Mouse (Mus musculus): Measurements from ENCODE around the gene Rmnd1. TPM values are rescaled to one million over a fixed set of nuclear protein-coding genes. Genes with fewer than 3 reads are reported as not detected.

Gene Rmnd1
- polyA plus RNA-seq, 1 experiment from 2014 or later: 48.7 TPM

GRCm38 (mm10) chr10:4374239-4374638, 57.9 kb downstream of the Rmnd1 start:
- H3K36me3 ChIP-seq (replicated peaks): peaks cover 19% of the 10 kb centered on the region
- H3K4me3 ChIP-seq (replicated peaks): no peak overlapping the region
- H3K9ac ChIP-seq: no peak overlapping the region
- no peak overlapping the region for H3K27ac ChIP-seq
- H3K4me1 ChIP-seq: no peaks in the 10 kb centered on the region; the same call in 1 of the 2 replicates
- 94% methylated on average over 7 of the region's 7 CpGs for WGBS
- H3K27me3 ChIP-seq: no peaks in the 10 kb centered on the region
- H3K9me3 ChIP-seq: no peaks in the 10 kb centered on the region
- no peak for ATAC-seq (ENCODE audit: low FRiP score)
- no peak overlapping the region for H3K4me2 ChIP-seq

GRCm38 (mm10) chr10:4373558-4373957, 58.6 kb downstream of the Rmnd1 start:
- Histone ChIP-seq H3K4me3 (replicated peaks) (no peak overlapping the region), H3K27me3 (no peaks in the 10 kb centered on the region), H3K4me2 (no peak overlapping the region), H3K36me3 (replicated peaks) (peaks cover 25% of the 10 kb centered on the region), H3K9me3 (no peaks in the 10 kb centered on the region), H3K9ac (no peak overlapping the region), H3K4me1 (no peaks in the 10 kb centered on the region; the same call in 1 of the 2 replicates), H3K27ac (no peak overlapping the region)
- no peak for ATAC-seq (ENCODE audit: low FRiP score)
- 89% methylated on average over 4 of the region's 4 CpGs for WGBS

DNA sequence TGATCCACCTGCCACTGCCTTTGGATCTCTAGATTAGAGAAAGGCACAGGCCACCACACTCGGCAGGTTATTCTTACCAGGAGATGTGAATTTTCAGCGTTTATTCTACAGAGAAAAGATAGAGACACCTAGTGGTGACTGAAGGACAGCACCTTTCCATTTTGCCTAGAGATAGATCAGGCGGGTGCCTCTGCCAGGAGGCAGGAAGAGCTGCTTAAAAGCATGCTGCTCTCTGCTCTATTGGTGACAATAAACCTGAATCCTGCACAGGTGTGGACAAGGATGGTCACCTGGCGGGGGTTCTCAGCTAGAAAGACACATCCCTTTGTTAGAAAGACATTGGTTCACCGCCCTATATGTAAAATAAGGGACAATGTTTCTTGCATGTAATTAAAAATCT, 60.2 kb downstream of the Rmnd1 start:
- ATAC-seq (ENCODE audit: low FRiP score): peak; percentile 44; the same call in 1 of the 2 replicates
- Histone ChIP-seq H3K4me3 (replicated peaks) (no peak overlapping the region), H3K27me3 (no peaks in the 10 kb centered on the region), H3K9me3 (no peaks in the 10 kb centered on the region), H3K4me2 (no peak overlapping the region), H3K9ac (no peak overlapping the region), H3K4me1 (no peaks in the 10 kb centered on the region; the same call in 1 of the 2 replicates), H3K36me3 (replicated peaks) (peaks cover 40% of the 10 kb centered on the region), H3K27ac (no peak overlapping the region)
- WGBS: 52% methylated on average over 5 of the region's 5 CpGs

- Histone ChIP-seq H3K9ac (no peak overlapping the region), H3K27ac (no peak overlapping the region), H3K4me2 (no peak overlapping the region), H3K9me3 (no peaks in the 10 kb centered on the region), H3K4me3 (replicated peaks) (no peak overlapping the region), H3K27me3 (no peaks in the 10 kb centered on the region), H3K4me1 (no peaks in the 10 kb centered on the region), H3K36me3 (replicated peaks) (peaks cover 44% of the 10 kb centered on the region)
- 93% methylated on average over 11 of the region's 11 CpGs for WGBS
- ATAC-seq (ENCODE audit: low FRiP score): no peak
Measured at GRCm38 (mm10) chr10:4370105-4370504, 62.1 kb downstream of the Rmnd1 start.

DNA sequence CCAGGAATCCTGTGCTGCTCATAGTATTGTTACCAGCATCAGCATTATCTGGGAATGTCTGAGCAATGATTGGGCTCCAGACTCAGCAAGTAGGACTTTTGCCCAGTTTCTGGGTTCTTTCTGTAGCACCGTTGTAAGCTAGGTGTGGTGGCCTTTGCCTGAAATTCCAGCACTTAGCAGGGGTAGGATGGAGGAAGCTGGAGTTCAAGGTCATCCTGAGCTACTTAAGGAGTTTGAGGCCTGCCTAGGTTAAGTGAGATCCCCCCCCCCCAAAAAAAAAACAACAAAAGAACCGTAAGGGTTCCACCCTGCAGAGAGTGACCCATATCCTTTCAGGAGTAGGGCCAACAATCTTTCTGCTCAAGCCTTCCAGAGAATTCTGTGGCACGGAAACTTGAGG, 67.6 kb downstream of the Rmnd1 start:
- no peak for ATAC-seq (ENCODE audit: low FRiP score)
- H3K27me3 ChIP-seq: no peaks in the 10 kb centered on the region
- no peak overlapping the region for H3K27ac ChIP-seq
- 89% methylated on average over 3 of the region's 3 CpGs for WGBS
- H3K36me3 ChIP-seq (replicated peaks): peaks cover 29% of the 10 kb centered on the region
- H3K4me2 ChIP-seq: no peak overlapping the region
- no peak overlapping the region for H3K4me3 ChIP-seq (replicated peaks)
- no peak overlapping the region for H3K9ac ChIP-seq
- no peaks in the 10 kb centered on the region for H3K4me1 ChIP-seq
- no peaks in the 10 kb centered on the region; the same call in 1 of the 2 replicates for H3K9me3 ChIP-seq

- Histone ChIP-seq H3K4me1 (no peaks in the 10 kb centered on the region), H3K27me3 (no peaks in the 10 kb centered on the region), H3K9ac (no peak overlapping the region), H3K4me2 (no peak overlapping the region), H3K4me3 (replicated peaks) (no peak overlapping the region), H3K36me3 (replicated peaks) (peaks cover 9% of the 10 kb centered on the region; the same call in 1 of the 2 replicates), H3K9me3 (no peaks in the 10 kb centered on the region; the same call in 1 of the 2 replicates), H3K27ac (no peak overlapping the region)
- ATAC-seq (ENCODE audit: low FRiP score): no peak
- WGBS: 94% methylated on average over 10 of the region's 10 CpGs
Measured at GRCm38 (mm10) chr10:4357435-4357834, 74.8 kb downstream of the Rmnd1 start.

DNA sequence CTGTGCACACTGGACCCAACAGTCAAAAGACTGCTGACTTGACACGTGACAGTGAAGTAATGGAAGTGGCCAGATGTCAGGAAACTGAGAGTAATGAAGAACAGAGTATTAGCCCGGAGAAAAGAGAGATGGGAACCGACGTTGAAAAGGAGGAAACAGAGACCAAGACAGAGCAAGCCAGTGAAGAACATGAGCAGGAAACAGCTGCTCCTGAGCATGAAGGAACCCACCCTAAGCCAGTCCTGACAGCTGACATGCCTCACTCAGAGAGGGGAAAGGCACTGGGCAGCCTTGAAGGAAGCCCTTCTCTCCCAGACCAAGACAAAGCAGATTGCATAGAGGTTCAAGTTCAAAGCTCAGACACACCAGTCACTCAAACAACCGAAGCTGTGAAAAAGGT, 75.5 kb downstream of the Rmnd1 start:
- Histone ChIP-seq H3K9ac (no peak overlapping the region), H3K4me3 (replicated peaks) (no peak overlapping the region), H3K27me3 (no peaks in the 10 kb centered on the region), H3K4me1 (no peaks in the 10 kb centered on the region), H3K4me2 (no peak overlapping the region), H3K27ac (no peak overlapping the region), H3K36me3 (replicated peaks) (peaks cover 9% of the 10 kb centered on the region; the same call in 1 of the 2 replicates), H3K9me3 (no peaks in the 10 kb centered on the region)
- ATAC-seq (ENCODE audit: low FRiP score): no peak
- 87% methylated on average over 5 of the region's 5 CpGs for WGBS

GRCm38 (mm10) chr10:4355882-4356451, 76.2 kb downstream of the Rmnd1 start:
- Histone ChIP-seq H3K4me3 (replicated peaks) (no peak overlapping the region), H3K27ac (no peak overlapping the region), H3K4me1 (no peaks in the 10 kb centered on the region), H3K4me2 (no peak overlapping the region), H3K27me3 (no peaks in the 10 kb centered on the region), H3K9ac (no peak overlapping the region), H3K9me3 (no peaks in the 10 kb centered on the region), H3K36me3 (replicated peaks) (peaks cover 9% of the 10 kb centered on the region; the same call in 1 of the 2 replicates)
- 93% methylated on average over 19 of the region's 19 CpGs for WGBS
- no peak for ATAC-seq (ENCODE audit: low FRiP score)

- no peak overlapping the region for H3K27ac ChIP-seq
- peaks cover 9% of the 10 kb centered on the region; the same call in 1 of the 2 replicates for H3K36me3 ChIP-seq (replicated peaks)
- WGBS: 93% methylated on average over 38 of the region's 38 CpGs
- no peaks in the 10 kb centered on the region for H3K27me3 ChIP-seq
- no peaks in the 10 kb centered on the region for H3K9me3 ChIP-seq
- ATAC-seq (ENCODE audit: low FRiP score): no peak
- H3K4me2 ChIP-seq: no peak overlapping the region
- H3K9ac ChIP-seq: no peak overlapping the region
- no peaks in the 10 kb centered on the region for H3K4me1 ChIP-seq
- H3K4me3 ChIP-seq (replicated peaks): no peak overlapping the region
Measured at GRCm38 (mm10) chr10:4354371-4355260, 77.6 kb downstream of the Rmnd1 start.

Other genes with a start within 250 kb of the Rmnd1 start
- gene Akap12, start 166.0 kb downstream of the Rmnd1 start, polyA plus RNA-seq (2016; fragmentation: Nextera tagmentation; extraction: Ambion mirVana): 37.4 and 47.5 TPM in 2 replicates
- 21.2 and 22.2 TPM in 2 replicates for gene Zbtb2, start 44.3 kb downstream of the Rmnd1 start, polyA plus RNA-seq (2016; fragmentation: Nextera tagmentation; extraction: Ambion mirVana)
- 23.1 and 24.3 TPM in 2 replicates for gene Armt1, start 79 bp upstream of the Rmnd1 start, polyA plus RNA-seq (2016; fragmentation: Nextera tagmentation; extraction: Ambion mirVana)
- 0.10 TPM in 1 of 2 replicates, not detected in the other for gene Ccdc170, start 50.1 kb upstream of the Rmnd1 start, polyA plus RNA-seq (2016; fragmentation: Nextera tagmentation; extraction: Ambion mirVana)
- gene Esr1, start 179.2 kb upstream of the Rmnd1 start, polyA plus RNA-seq (2016; fragmentation: Nextera tagmentation; extraction: Ambion mirVana): 0.05 TPM in 1 of 2 replicates, not detected in the other